Mouse (Mus musculus): ENCODE results near the gene Ndufa6.
"Not testable (repeated sequence)": the region's sequence is repeated elsewhere in the genome, so short reads cannot be mapped to it uniquely, and the experiment has no call there.

- TF ChIP-seq CTCF (IDR thresholded peaks at IDR 0.05; ENCODE audit: borderline replicate concordance, control insufficient read depth, extremely low read depth, insufficient read depth, low read length, poor library complexity); POLR2A (IDR thresholded peaks at IDR 0.05; ENCODE audit: control insufficient read depth, extremely low read depth, insufficient read depth, low read length, poor library complexity): not testable (repeated sequence)
Observed at GRCm38 (mm10) chr15:82389916-82390315, 35.8 kb upstream of the Ndufa6 start.
